Comparison of ENCODE assay signal across 8 mouse cellular contexts in the genomic region with DNA sequence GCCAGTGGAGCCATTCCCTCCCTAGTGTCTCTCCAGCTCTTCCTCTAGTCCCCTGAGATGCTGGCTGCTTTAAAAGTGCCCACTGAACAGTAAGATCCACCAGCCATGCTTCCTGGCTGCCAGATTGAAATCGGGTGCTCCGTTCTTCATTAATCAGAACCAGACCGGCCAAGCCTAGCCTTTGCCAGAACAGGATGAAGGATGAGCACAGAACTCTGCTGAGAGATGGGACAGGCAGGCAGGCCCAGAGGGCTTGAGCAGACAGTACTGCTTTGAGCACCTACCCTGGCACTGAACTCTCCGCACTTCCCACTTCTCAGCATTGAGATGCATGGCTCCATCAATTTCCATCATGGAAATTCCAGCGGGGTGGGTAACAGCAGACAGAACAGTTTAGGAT. TPM values are rescaled to one million over a fixed set of nuclear protein-coding genes. Genes with fewer than 3 reads are reported as not detected.
A peak's percentile ranks its signal among the peaks of the same experiment; 100 is the strongest.
DNase-seq lines count a peak whose midpoint lies in the region; ATAC-seq and TF ChIP-seq lines count a peak whose summit lies in the region.

No protein-coding gene starts in this region.

- no peak for ATAC-seq in lung, embryonic 16.5 days (ENCODE audit: low read depth)
- ATAC-seq in hindbrain, embryonic 14.5 days (ENCODE audit: low FRiP score), result no peak

- H3K4me2 ChIP-seq in lung, embryonic 16.5 days (ENCODE audit: low read depth, low read length), result peak overlapping the region; percentile 90
- H3K4me2 ChIP-seq in hindbrain, embryonic 14.5 days (replicated peaks), result peak overlapping the region; percentile 75; the same call in 1 of the 2 replicates

- WGBS in lung, embryonic 16.5 days, result 35% methylated on average over 5 of the region's 5 CpGs
- WGBS in hindbrain, embryonic 14.5 days, result 44% methylated on average over 5 of the region's 5 CpGs
- 64% methylated on average over 5 of the region's 5 CpGs for WGBS in small intestine, adult 2 months

- peaks cover 60% of the 10 kb centered on the region for H3K4me1 ChIP-seq in lung, embryonic 16.5 days (replicated peaks; ENCODE audit: control insufficient read depth, insufficient read depth, low read length)
- peaks cover 31% of the 10 kb centered on the region for H3K4me1 ChIP-seq in hindbrain, embryonic 14.5 days (replicated peaks; ENCODE audit: control insufficient read depth, insufficient read depth, low read length)
- peaks cover 21% of the 10 kb centered on the region for H3K4me1 ChIP-seq in small intestine, adult 2 months (ENCODE audit: control insufficient read depth, insufficient read depth, insufficient read length, low read length)

- H3K27ac ChIP-seq in lung, embryonic 16.5 days (ENCODE audit: low read length), result peak overlapping the region; percentile 100
- H3K27ac ChIP-seq in hindbrain, embryonic 14.5 days, result no peak overlapping the region
- H3K27ac ChIP-seq in small intestine, adult 2 months (ENCODE audit: insufficient read depth, low read depth, low read length), result no peak overlapping the region

- peak overlapping the region; percentile 66 for H3K4me3 ChIP-seq in lung, embryonic 16.5 days (ENCODE audit: low read length)
- H3K4me3 ChIP-seq in hindbrain, embryonic 14.5 days (replicated peaks; ENCODE audit: low read length), result no peak overlapping the region
- H3K4me3 ChIP-seq in small intestine, adult 2 months (ENCODE audit: low read depth, low read length), result peak overlapping the region; percentile 23

- no peaks in the 10 kb centered on the region for H3K9me3 ChIP-seq in lung, embryonic 16.5 days (ENCODE audit: control insufficient read depth, low read length)
- no peaks in the 10 kb centered on the region for H3K9me3 ChIP-seq in hindbrain, embryonic 14.5 days (ENCODE audit: control insufficient read depth, low read length)

- H3K36me3 ChIP-seq in lung, embryonic 16.5 days (ENCODE audit: control insufficient read depth, insufficient read depth, low read length), result peaks cover 17% of the 10 kb centered on the region
- peaks cover 38% of the 10 kb centered on the region for H3K36me3 ChIP-seq in hindbrain, embryonic 14.5 days (replicated peaks; ENCODE audit: control insufficient read depth, insufficient read depth)
- peaks cover 21% of the 10 kb centered on the region for H3K36me3 ChIP-seq in small intestine, adult 2 months (ENCODE audit: control insufficient read depth, insufficient read depth, low read length)

- peak; percentile 27 for DNase-seq in gastrocnemius, adult 18-20 months (ENCODE audit: low spot score)
- no peak for DNase-seq in gastrocnemius, postnatal 36 days
- DNase-seq in lung, postnatal 36 days, result no peak
- no peak for DNase-seq in hindbrain, embryonic 14.5 days (ENCODE audit: low spot score)
- no peak for DNase-seq in cerebellum, adult 11-12 months
- no peak for DNase-seq in c-Kit-positive CD71-positive TER-119-positive erythroid progenitor cells, embryonic 14.5 days (ENCODE audit: low spot score)

- H3K27me3 ChIP-seq in lung, embryonic 16.5 days (ENCODE audit: control insufficient read depth, insufficient read depth, low read depth, low read length), result no peaks in the 10 kb centered on the region
- H3K27me3 ChIP-seq in hindbrain, embryonic 14.5 days (ENCODE audit: control insufficient read depth, insufficient read depth, low read length), result 0 out of 2 replicates have a peak, but pooled peaks cover 7% of the 10 kb centered on the region
- H3K27me3 ChIP-seq in small intestine, adult 2 months (ENCODE audit: control insufficient read depth, insufficient read depth, low read length), result no peaks in the 10 kb centered on the region

- no peak for TF ChIP-seq POLR2A in small intestine, adult 2 months (IDR thresholded peaks at IDR 0.05; ENCODE audit: low read depth, low read length)

- no peak for TF ChIP-seq CTCF in small intestine, adult 2 months (IDR thresholded peaks at IDR 0.05; ENCODE audit: extremely low read depth, insufficient read length, insufficient replicate concordance, low read depth, low read length)

- intact Hi-C loops in gastrocnemius, postnatal 36 days (cut with DNase I), result no loop called here

- peak overlapping the region; percentile 94; the same call in 1 of the 2 replicates for H3K9ac ChIP-seq in lung, embryonic 16.5 days (ENCODE audit: low read length)
- no peak overlapping the region for H3K9ac ChIP-seq in hindbrain, embryonic 14.5 days

RNA-seq across cellular contexts. Expression of a gene that starts 1.0 kb away (rescaled TPM):
- total RNA-seq in gastrocnemius, adult 18-20 months (2021), result 10 to 100 TPM; 31.3 to 31.6 TPM
- 10 to 100 TPM; 34.7 to 36.0 TPM for total RNA-seq in gastrocnemius, postnatal 36 days (2021)
- polyA plus RNA-seq in lung, embryonic 16.5 days (2015; fragmentation: Nextera tagmentation; extraction: Ambion mirVana), result 68.5 and 72.8 TPM in 2 replicates
- 9.9 and 10.4 TPM in 2 replicates for polyA plus RNA-seq in hindbrain, embryonic 14.5 days (2014; fragmentation: Nextera tagmentation; extraction: Ambion mirVana)
- polyA plus RNA-seq in small intestine, adult 2 months (2012; rRNA removed), result 26.4 and 42.5 TPM in 2 replicates

RNA-seq across cellular contexts. Expression of a gene that starts 25.7 kb away (rescaled TPM):
- 100 to 1,000 TPM; 224 to 227 TPM for total RNA-seq in gastrocnemius, adult 18-20 months (2021)
- 100 to 1,000 TPM; 148 to 169 TPM for total RNA-seq in gastrocnemius, postnatal 36 days (2021)
- 122 and 123 TPM in 2 replicates for polyA plus RNA-seq in lung, embryonic 16.5 days (2015; fragmentation: Nextera tagmentation; extraction: Ambion mirVana)
- polyA plus RNA-seq in hindbrain, embryonic 14.5 days (2014; fragmentation: Nextera tagmentation; extraction: Ambion mirVana), result 83.6 and 93.2 TPM in 2 replicates
- 22.7 and 54.7 TPM in 2 replicates for polyA plus RNA-seq in small intestine, adult 2 months (2012; rRNA removed)

RNA-seq across cellular contexts. Expression of a gene that starts 36.8 kb away (rescaled TPM):
- total RNA-seq in gastrocnemius, adult 18-20 months (2021), result 1 to 10 TPM; 4.9 to 7.7 TPM
- total RNA-seq in gastrocnemius, postnatal 36 days (2021), result 1 to 10 TPM; 6.0 to 6.2 TPM
- 21.2 and 22.7 TPM in 2 replicates for polyA plus RNA-seq in lung, embryonic 16.5 days (2015; fragmentation: Nextera tagmentation; extraction: Ambion mirVana)
- polyA plus RNA-seq in hindbrain, embryonic 14.5 days (2014; fragmentation: Nextera tagmentation; extraction: Ambion mirVana), result 54.8 and 62.4 TPM in 2 replicates
- polyA plus RNA-seq in small intestine, adult 2 months (2012; rRNA removed), result 22.7 and 48.8 TPM in 2 replicates

RNA-seq across cellular contexts. Expression of a gene that starts 44.9 kb away (rescaled TPM):
- 10 to 100 TPM; 32.2 to 50.3 TPM for total RNA-seq in gastrocnemius, adult 18-20 months (2021)
- total RNA-seq in gastrocnemius, postnatal 36 days (2021), result 10 to 100 TPM; 42.6 TPM
- 25.8 and 34.5 TPM in 2 replicates for polyA plus RNA-seq in lung, embryonic 16.5 days (2015; fragmentation: Nextera tagmentation; extraction: Ambion mirVana)
- polyA plus RNA-seq in hindbrain, embryonic 14.5 days (2014; fragmentation: Nextera tagmentation; extraction: Ambion mirVana), result 1.8 and 1.9 TPM in 2 replicates
- polyA plus RNA-seq in small intestine, adult 2 months (2012; rRNA removed), result 5.4 and 22.3 TPM in 2 replicates

RNA-seq across cellular contexts. Expression of a gene that starts 51.1 kb away (rescaled TPM):
- under 1 TPM in 1 of 2 experiments, not detected in 1; 0.09 TPM for total RNA-seq in gastrocnemius, adult 18-20 months (2021)
- under 1 TPM in 1 of 2 experiments, not detected in 1; 0.15 TPM for total RNA-seq in gastrocnemius, postnatal 36 days (2021)
- 0.30 and 0.50 TPM in 2 replicates for polyA plus RNA-seq in lung, embryonic 16.5 days (2015; fragmentation: Nextera tagmentation; extraction: Ambion mirVana)
- 0.13 TPM in 1 of 2 replicates, not detected in the other for polyA plus RNA-seq in hindbrain, embryonic 14.5 days (2014; fragmentation: Nextera tagmentation; extraction: Ambion mirVana)
- polyA plus RNA-seq in small intestine, adult 2 months (2012; rRNA removed), result 94.1 and 454 TPM in 2 replicates
